Mouse (Mus musculus): ENCODE measurements around the gene Sfn. TPM values are rescaled to one million over a fixed set of nuclear protein-coding genes. Genes with fewer than 3 reads are reported as not detected.
"Not testable (repeated sequence)": the region's sequence is repeated elsewhere in the genome, so short reads cannot be mapped to it uniquely, and the experiment has no call there.

Sfn gene
- 0.89 and 1.2 TPM in 2 replicates for polyA plus RNA-seq (2015; fragmentation: Nextera tagmentation; extraction: Ambion mirVana)

- Histone ChIP-seq H3K4me3 (replicated peaks) (no peak within 1 kb of the TSS), H3K27me3 (peaks cover 63% of the 10 kb centered on the region), H3K9me3 (no peaks in the 10 kb centered on the region), H3K27ac (no peak within 1 kb of the TSS), H3K9ac (replicated peaks) (no peak within 1 kb of the TSS), H3K4me1 (replicated peaks) (peaks cover 17% of the 10 kb centered on the region), H3K36me3 (peaks cover 31% of the 10 kb centered on the region), H3K4me2 (replicated peaks) (peak within 1 kb of the TSS; percentile 23; the same call in 1 of the 2 replicates)
- 3% methylated on average over 16 of the region's 16 CpGs for WGBS
- ATAC-seq: no peak
Observed at GRCm38 (mm10) chr4:133601721-133602218, at the start of gene Sfn. Sfn (minus strand) TSS chr4:133602168.

- Histone ChIP-seq H3K4me3 (replicated peaks) (no peak overlapping the region), H3K4me1 (replicated peaks) (no peaks in the 10 kb centered on the region), H3K27me3 (no peaks in the 10 kb centered on the region), H3K9ac (replicated peaks) (no peak overlapping the region), H3K9me3 (no peaks in the 10 kb centered on the region), H3K4me2 (replicated peaks) (no peak overlapping the region), H3K27ac (no peak overlapping the region), H3K36me3 (no peaks in the 10 kb centered on the region)
- no peak for ATAC-seq
- WGBS: 56% methylated on average over 10 of the region's 10 CpGs
Observed at GRCm38 (mm10) chr4:133651445-133651844, 49.5 kb upstream of the Sfn start.

- no peaks in the 10 kb centered on the region for H3K4me1 ChIP-seq (replicated peaks)
- no peaks in the 10 kb centered on the region for H3K9me3 ChIP-seq
- H3K4me3 ChIP-seq (replicated peaks): peak within 1 kb of the TSS; percentile 5; the same call in 1 of the 2 replicates
- no peaks in the 10 kb centered on the region for H3K27me3 ChIP-seq
- H3K4me2 ChIP-seq (replicated peaks): peak within 1 kb of the TSS; percentile 42
- H3K36me3 ChIP-seq: no peaks in the 10 kb centered on the region
- WGBS: 38% methylated on average over 7 of the region's 7 CpGs
- no peak within 1 kb of the TSS for H3K27ac ChIP-seq
- H3K9ac ChIP-seq (replicated peaks): no peak within 1 kb of the TSS
- ATAC-seq: no peak
Observed at GRCm38 (mm10) chr4:133649989-133650699, 48.2 kb upstream of the Sfn start, which contains the start of gene Zdhhc18. Zdhhc18 (minus strand) TSS chr4:133650154.

- peak overlapping the region; percentile 5; the same call in 1 of the 2 replicates for H3K4me3 ChIP-seq (replicated peaks)
- H3K4me2 ChIP-seq (replicated peaks): peak overlapping the region; percentile 42; the same call in 1 of the 2 replicates
- not testable (repeated sequence) for ATAC-seq; H3K4me1 ChIP-seq (replicated peaks); H3K27ac ChIP-seq; H3K9ac ChIP-seq (replicated peaks); H3K36me3 ChIP-seq; H3K27me3 ChIP-seq; H3K9me3 ChIP-seq
- WGBS: 82% methylated on average over 5 of the region's 5 CpGs
Observed at GRCm38 (mm10) chr4:133649464-133649863, 47.5 kb upstream of the Sfn start.

- no peaks in the 10 kb centered on the region for H3K36me3 ChIP-seq
- ATAC-seq: no peak
- H3K4me1 ChIP-seq (replicated peaks): no peaks in the 10 kb centered on the region
- H3K9ac ChIP-seq (replicated peaks): no peak overlapping the region
- 0 out of 2 replicates have a peak, but pooled peaks cover 5% of the 10 kb centered on the region for H3K9me3 ChIP-seq
- H3K4me3 ChIP-seq (replicated peaks): no peak overlapping the region
- WGBS: 43% methylated on average over 21 of the region's 21 CpGs
- no peak overlapping the region for H3K4me2 ChIP-seq (replicated peaks)
- no peak overlapping the region for H3K27ac ChIP-seq
- H3K27me3 ChIP-seq: no peaks in the 10 kb centered on the region
Observed at GRCm38 (mm10) chr4:133645680-133646079, 43.7 kb upstream of the Sfn start.

- ATAC-seq: no peak
- Histone ChIP-seq H3K9ac (replicated peaks) (no peak overlapping the region), H3K36me3 (no peaks in the 10 kb centered on the region), H3K9me3 (0 out of 2 replicates have a peak, but pooled peaks cover 5% of the 10 kb centered on the region), H3K27ac (no peak overlapping the region), H3K4me2 (replicated peaks) (no peak overlapping the region), H3K4me1 (replicated peaks) (no peaks in the 10 kb centered on the region), H3K4me3 (replicated peaks) (no peak overlapping the region), H3K27me3 (no peaks in the 10 kb centered on the region)
- WGBS: 88% methylated on average over 3 of the region's 3 CpGs
Observed at GRCm38 (mm10) chr4:133645195-133645594, 43.2 kb upstream of the Sfn start.

- peaks cover 31% of the 10 kb centered on the region for H3K4me1 ChIP-seq (replicated peaks)
- WGBS: 78% methylated on average over 5 of the region's 5 CpGs
Observed at GRCm38 (mm10) chr4:133634043-133634410, 32.1 kb upstream of the Sfn start.

DNA sequence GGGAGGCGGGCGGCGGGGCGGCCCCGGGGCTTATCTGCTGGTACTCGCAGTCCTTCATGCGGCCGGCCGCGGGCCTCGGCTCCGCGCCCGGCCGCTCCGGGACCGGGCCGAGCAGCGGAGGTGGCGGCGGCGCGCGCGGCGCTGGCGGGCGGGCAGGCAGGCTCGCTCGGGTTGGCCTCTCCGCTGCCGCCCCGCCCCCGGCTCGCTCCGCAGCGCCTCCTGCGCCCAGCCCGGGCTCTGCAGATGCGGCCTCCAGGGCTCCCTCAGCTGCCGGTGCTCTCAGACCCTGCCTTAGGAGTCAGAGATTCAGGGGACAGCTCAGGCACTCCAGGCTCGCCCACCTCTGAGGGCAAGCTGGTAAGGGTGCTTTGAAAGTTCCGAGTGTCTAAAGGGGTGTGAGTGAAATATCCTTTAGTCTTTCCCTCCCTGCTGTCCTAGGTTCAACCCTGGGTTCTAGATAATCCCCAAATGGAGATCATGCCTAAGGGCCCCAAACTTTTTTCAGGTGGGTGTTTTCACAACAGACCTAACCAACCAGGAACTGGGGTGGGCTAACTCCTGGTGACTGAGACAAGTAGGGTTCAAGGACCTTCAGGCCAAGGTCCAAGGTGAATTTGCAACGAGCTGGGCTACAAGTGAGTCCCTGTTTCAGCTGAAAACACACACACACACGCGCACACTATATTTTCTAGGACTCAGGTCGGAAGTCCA, 31.5 kb upstream of the Sfn start:
- H3K4me2 ChIP-seq (replicated peaks): peak overlapping the region; percentile 91
- H3K9ac ChIP-seq (replicated peaks): peak overlapping the region; percentile 92
- H3K4me3 ChIP-seq (replicated peaks): peak overlapping the region; percentile 82
- peak overlapping the region; percentile 86 for H3K27ac ChIP-seq
- WGBS: 8% methylated on average over 47 of the region's 47 CpGs
- H3K9me3 ChIP-seq: no peaks in the 10 kb centered on the region
- H3K4me1 ChIP-seq (replicated peaks): peaks cover 31% of the 10 kb centered on the region
- peak; percentile 94 for ATAC-seq
- no peaks in the 10 kb centered on the region for H3K27me3 ChIP-seq
- 0 out of 2 replicates have a peak, but pooled peaks cover 4% of the 10 kb centered on the region for H3K36me3 ChIP-seq

More at GRCm38 (mm10) chr4:133634043-133634410, 32.1 kb upstream of the Sfn start:
- Histone ChIP-seq H3K4me3 (replicated peaks) (no peak overlapping the region), H3K27ac (0 out of 2 replicates have a peak overlapping the region, but pooled peaks have one; percentile 86), H3K4me2 (replicated peaks) (no peak overlapping the region), H3K27me3 (no peaks in the 10 kb centered on the region), H3K9me3 (no peaks in the 10 kb centered on the region), H3K9ac (replicated peaks) (no peak overlapping the region), H3K36me3 (0 out of 2 replicates have a peak, but pooled peaks cover 4% of the 10 kb centered on the region)
- ATAC-seq: no peak

DNA sequence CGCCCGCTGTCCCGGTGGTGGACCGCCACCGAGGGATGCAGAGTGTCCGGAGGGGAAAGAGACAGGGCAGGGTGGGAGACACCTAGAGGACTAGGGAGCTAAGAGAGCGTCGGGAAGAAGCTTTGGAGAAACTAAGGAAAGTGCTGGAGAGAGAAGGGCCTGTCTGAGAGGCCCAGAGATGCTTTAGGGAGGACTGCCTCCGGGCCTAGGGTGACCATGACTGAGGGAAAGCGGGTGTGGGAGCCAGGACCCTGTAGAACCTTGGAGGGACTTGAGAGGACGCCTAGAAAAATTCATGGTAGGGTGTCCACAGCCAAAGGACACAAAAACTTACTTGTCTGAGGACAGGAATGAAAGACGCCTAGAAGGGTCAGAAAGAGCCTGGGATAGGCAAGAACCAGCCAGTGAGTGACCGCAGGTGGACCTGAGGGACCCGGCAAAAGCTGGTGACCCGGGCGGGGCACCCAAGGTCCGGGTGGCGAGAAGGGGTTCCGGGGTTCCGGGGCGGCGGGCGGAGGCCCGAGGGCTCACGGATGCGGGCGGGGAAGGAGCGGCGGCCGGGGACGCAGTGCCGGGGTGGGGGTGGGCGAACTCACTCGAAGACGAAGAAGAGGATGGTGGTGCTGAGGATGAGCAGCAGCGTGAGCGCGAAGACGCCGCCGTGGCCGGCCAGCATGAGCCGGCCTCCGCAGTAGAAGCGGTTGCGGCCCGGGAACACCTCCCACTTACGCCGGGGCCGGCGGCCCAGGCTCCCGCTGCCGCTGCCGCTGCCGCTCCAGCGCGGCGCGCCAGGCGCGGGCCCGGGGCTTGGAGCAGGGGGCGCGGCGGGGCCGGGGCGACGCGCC, 30.7 kb upstream of the Sfn start:
- peak overlapping the region; percentile 82 for H3K4me3 ChIP-seq (replicated peaks)
- H3K9me3 ChIP-seq: no peaks in the 10 kb centered on the region
- WGBS: 2% methylated on average over 62 of the region's 69 CpGs
- H3K27ac ChIP-seq: peak overlapping the region; percentile 86
- peak; percentile 79 for ATAC-seq
- peak overlapping the region; percentile 91 for H3K4me2 ChIP-seq (replicated peaks)
- H3K27me3 ChIP-seq: no peaks in the 10 kb centered on the region
- H3K36me3 ChIP-seq: 0 out of 2 replicates have a peak, but pooled peaks cover 4% of the 10 kb centered on the region
- H3K4me1 ChIP-seq (replicated peaks): peaks cover 31% of the 10 kb centered on the region
- H3K9ac ChIP-seq (replicated peaks): peak overlapping the region; percentile 92

DNA sequence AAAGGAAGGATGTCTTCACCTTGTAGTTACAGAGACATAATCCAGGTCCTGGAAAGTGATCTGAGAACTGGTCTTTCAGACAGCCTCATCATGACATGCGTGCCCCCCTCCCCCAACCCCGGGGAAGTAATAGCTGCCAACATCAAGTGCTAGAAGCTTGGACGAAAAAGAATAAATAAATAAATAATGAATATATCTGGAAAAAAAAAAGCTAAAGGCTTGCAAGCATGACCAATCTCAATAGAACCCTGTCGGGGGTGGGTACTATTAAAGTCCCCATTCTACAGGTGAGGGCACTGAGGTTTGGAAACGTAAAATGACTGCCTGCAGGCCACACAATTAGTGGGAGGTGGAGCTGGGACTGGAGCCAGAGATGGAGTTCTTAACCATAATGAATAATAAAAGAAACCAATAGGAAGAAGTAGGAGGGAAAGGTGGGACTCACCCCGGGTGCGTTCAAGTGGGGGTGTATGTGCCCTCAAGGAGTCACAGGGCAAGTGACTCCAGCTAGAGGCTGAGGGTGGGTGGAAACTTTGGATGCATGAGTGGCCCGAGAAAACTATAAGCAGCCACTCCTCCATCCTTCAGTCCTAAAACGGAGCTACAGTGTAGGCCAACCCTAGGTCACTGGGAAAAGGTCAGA, 29.9 kb upstream of the Sfn start:
- H3K4me3 ChIP-seq (replicated peaks): peak overlapping the region; percentile 82
- peaks cover 31% of the 10 kb centered on the region for H3K4me1 ChIP-seq (replicated peaks)
- ATAC-seq: no peak
- no peaks in the 10 kb centered on the region for H3K27me3 ChIP-seq
- H3K9ac ChIP-seq (replicated peaks): peak overlapping the region; percentile 92
- peak overlapping the region; percentile 91 for H3K4me2 ChIP-seq (replicated peaks)
- 37% methylated on average over 9 of the region's 9 CpGs for WGBS
- H3K9me3 ChIP-seq: no peaks in the 10 kb centered on the region
- no peak overlapping the region for H3K27ac ChIP-seq
- H3K36me3 ChIP-seq: peaks cover 6% of the 10 kb centered on the region

Measured in midbrain, embryonic 13.5 days (tissue).